Mouse (Mus musculus): ENCODE data around the gene Cars2. TPM values are rescaled to one million over a fixed set of nuclear protein-coding genes. Genes with fewer than 3 reads are reported as not detected.
"Not testable (repeated sequence)": the region's sequence is repeated elsewhere in the genome, so short reads cannot be mapped to it uniquely, and the experiment has no call there.

The Cars2 gene
- total RNA-seq, 1 experiment from 2014 or later, result 18.3 TPM

- peak; percentile 67 for ATAC-seq (replicated peaks; ENCODE audit: insufficient number of reproducible peaks, low FRiP score, low TSS enrichment, poor library complexity, severe bottlenecking)
These were observed 7.4 kb upstream of the Cars2 start for GRCm38 (mm10) chr8:11557768-11558629.

GRCm38 (mm10) chr8:11557424-11557767 lies 6.8 kb upstream of the Cars2 start:
- ATAC-seq (replicated peaks; ENCODE audit: insufficient number of reproducible peaks, low FRiP score, low TSS enrichment, poor library complexity, severe bottlenecking), result no peak

- ATAC-seq (replicated peaks; ENCODE audit: insufficient number of reproducible peaks, low FRiP score, low TSS enrichment, poor library complexity, severe bottlenecking), result no peak
These were observed 6.3 kb upstream of the Cars2 start for GRCm38 (mm10) chr8:11556691-11557423.

- ATAC-seq (replicated peaks; ENCODE audit: insufficient number of reproducible peaks, low FRiP score, low TSS enrichment, poor library complexity, severe bottlenecking), result peak; percentile 76
These were observed 5.4 kb upstream of the Cars2 start for GRCm38 (mm10) chr8:11555720-11556591.

- peak; percentile 42 for ATAC-seq (replicated peaks; ENCODE audit: insufficient number of reproducible peaks, low FRiP score, low TSS enrichment, poor library complexity, severe bottlenecking)
These were observed 4.5 kb upstream of the Cars2 start, which contains the start of gene Ing1 for GRCm38 (mm10) chr8:11554799-11555719. Gene Ing1 (plus strand): TSS chr8:11555571.

- ATAC-seq (replicated peaks; ENCODE audit: insufficient number of reproducible peaks, low FRiP score, low TSS enrichment, poor library complexity, severe bottlenecking), result no peak
These were observed 1.8 kb upstream of the Cars2 start for GRCm38 (mm10) chr8:11552390-11552789.

- not testable (repeated sequence) for ATAC-seq (replicated peaks; ENCODE audit: insufficient number of reproducible peaks, low FRiP score, low TSS enrichment, poor library complexity, severe bottlenecking)
These were observed 914 bp upstream of the Cars2 start for GRCm38 (mm10) chr8:11551497-11551896.

- no peak for ATAC-seq (replicated peaks; ENCODE audit: insufficient number of reproducible peaks, low FRiP score, low TSS enrichment, poor library complexity, severe bottlenecking)
These were observed 877 bp downstream of the Cars2 start for GRCm38 (mm10) chr8:11549706-11550105.

GRCm38 (mm10) chr8:11547063-11547462 lies 3.5 kb downstream of the Cars2 start:
- no peak for ATAC-seq (replicated peaks; ENCODE audit: insufficient number of reproducible peaks, low FRiP score, low TSS enrichment, poor library complexity, severe bottlenecking)

GRCm38 (mm10) chr8:11544386-11544785 lies 6.2 kb downstream of the Cars2 start:
- peak; percentile 67 for ATAC-seq (replicated peaks; ENCODE audit: insufficient number of reproducible peaks, low FRiP score, low TSS enrichment, poor library complexity, severe bottlenecking)

- ATAC-seq (replicated peaks; ENCODE audit: insufficient number of reproducible peaks, low FRiP score, low TSS enrichment, poor library complexity, severe bottlenecking), result no peak
These were observed 7.7 kb downstream of the Cars2 start for GRCm38 (mm10) chr8:11542866-11543265.

GRCm38 (mm10) chr8:11542031-11542430 lies 8.6 kb downstream of the Cars2 start:
- no peak for ATAC-seq (replicated peaks; ENCODE audit: insufficient number of reproducible peaks, low FRiP score, low TSS enrichment, poor library complexity, severe bottlenecking)

- no peak for ATAC-seq (replicated peaks; ENCODE audit: insufficient number of reproducible peaks, low FRiP score, low TSS enrichment, poor library complexity, severe bottlenecking)
These were observed 10.4 kb downstream of the Cars2 start for GRCm38 (mm10) chr8:11540182-11540581.

- no peak for ATAC-seq (replicated peaks; ENCODE audit: insufficient number of reproducible peaks, low FRiP score, low TSS enrichment, poor library complexity, severe bottlenecking)
These were observed 11.5 kb downstream of the Cars2 start for GRCm38 (mm10) chr8:11539049-11539448.

GRCm38 (mm10) chr8:11534494-11534893 lies 16.1 kb downstream of the Cars2 start:
- ATAC-seq (replicated peaks; ENCODE audit: insufficient number of reproducible peaks, low FRiP score, low TSS enrichment, poor library complexity, severe bottlenecking), result no peak

- ATAC-seq (replicated peaks; ENCODE audit: insufficient number of reproducible peaks, low FRiP score, low TSS enrichment, poor library complexity, severe bottlenecking), result no peak
These were observed 19.7 kb downstream of the Cars2 start for GRCm38 (mm10) chr8:11530849-11531248.

- no peak for ATAC-seq (replicated peaks; ENCODE audit: insufficient number of reproducible peaks, low FRiP score, low TSS enrichment, poor library complexity, severe bottlenecking)
These were observed 20.3 kb downstream of the Cars2 start for GRCm38 (mm10) chr8:11530155-11530770.

- no peak for ATAC-seq (replicated peaks; ENCODE audit: insufficient number of reproducible peaks, low FRiP score, low TSS enrichment, poor library complexity, severe bottlenecking)
These were observed 27.3 kb downstream of the Cars2 start for GRCm38 (mm10) chr8:11523331-11523730.
